Mouse (Mus musculus) thymus, postnatal 14 days (tissue): ENCODE data around the gene Arpc2.

Experiments used
- DNase-seq: peaks from one replicate; pipeline ENCODE4 v3.0.0; 2021

Arpc2 gene

GRCm38 (mm10) chr1:74235938-74236589 lies at the start of gene Arpc2:
Gene Arpc2 (plus strand): TSS chr1:74236084.
- DNase-seq: peak; percentile 98

- DNase-seq: no peak
Observed at GRCm38 (mm10) chr1:74190471-74190870, 45.4 kb upstream of the Arpc2 start.

- no peak for DNase-seq
Observed at GRCm38 (mm10) chr1:74192711-74193110, 43.2 kb upstream of the Arpc2 start.

GRCm38 (mm10) chr1:74194445-74194844 lies 41.4 kb upstream of the Arpc2 start, which contains the start of gene Cxcr1:
Gene Cxcr1 (minus strand): TSS chr1:74194631.
- no peak for DNase-seq

GRCm38 (mm10) chr1:74195961-74196360 lies 39.9 kb upstream of the Arpc2 start:
- DNase-seq: peak; percentile 42

- no peak for DNase-seq
Observed at GRCm38 (mm10) chr1:74196621-74197419, 39.1 kb upstream of the Arpc2 start.

GRCm38 (mm10) chr1:74197726-74198470 lies 38.0 kb upstream of the Arpc2 start:
- no peak for DNase-seq

GRCm38 (mm10) chr1:74199046-74199445 lies 36.8 kb upstream of the Arpc2 start:
- DNase-seq: no peak

GRCm38 (mm10) chr1:74201048-74201844 lies 34.6 kb upstream of the Arpc2 start:
- DNase-seq: no peak

GRCm38 (mm10) chr1:74203457-74203856 lies 32.4 kb upstream of the Arpc2 start:
- no peak for DNase-seq

GRCm38 (mm10) chr1:74205881-74206280 lies 30.0 kb upstream of the Arpc2 start:
- DNase-seq: peak; percentile 46

GRCm38 (mm10) chr1:74206642-74207041 lies 29.2 kb upstream of the Arpc2 start:
- peak; percentile 14 for DNase-seq

GRCm38 (mm10) chr1:74207906-74208305 lies 28.0 kb upstream of the Arpc2 start:
- no peak for DNase-seq

GRCm38 (mm10) chr1:74208941-74209340 lies 26.9 kb upstream of the Arpc2 start:
- no peak for DNase-seq

- no peak for DNase-seq
Observed at GRCm38 (mm10) chr1:74219922-74220321, 16.0 kb upstream of the Arpc2 start.

GRCm38 (mm10) chr1:74227317-74227716 lies 8.6 kb upstream of the Arpc2 start:
- DNase-seq: peak; percentile 81

GRCm38 (mm10) chr1:74229942-74230341 lies 5.9 kb upstream of the Arpc2 start:
- no peak for DNase-seq

GRCm38 (mm10) chr1:74230992-74231391 lies 4.9 kb upstream of the Arpc2 start:
- DNase-seq: no peak

GRCm38 (mm10) chr1:74236590-74237317 lies 870 bp downstream of the Arpc2 start:
- peak; percentile 65 for DNase-seq

- no peak for DNase-seq
Observed at GRCm38 (mm10) chr1:74237671-74238070, 1.8 kb downstream of the Arpc2 start.

GRCm38 (mm10) chr1:74238136-74238535 lies 2.3 kb downstream of the Arpc2 start:
- no peak for DNase-seq

GRCm38 (mm10) chr1:74239162-74239561 lies 3.3 kb downstream of the Arpc2 start:
- no peak for DNase-seq
